Mouse (Mus musculus) ES-E14 (cell line): ENCODE data around the gene Slc6a2.

Experiments used
- CHD2 ChIP-seq: IDR thresholded peaks from 2 replicates; pipeline ENCODE4 v1.6.1; 2014; ENCODE audit warnings: mild to moderate bottlenecking, low read depth, low read length, inconsistent platforms
- HCFC1 ChIP-seq: IDR thresholded peaks from 2 replicates; pipeline ENCODE4 v1.6.1; 2012; ENCODE audit warnings: low read length, inconsistent platforms, borderline replicate concordance; ENCODE audit not compliant: insufficient read depth
- MAFK ChIP-seq: IDR thresholded peaks from 2 replicates; pipeline ENCODE4 v1.6.1; 2014; ENCODE audit warnings: mild to moderate bottlenecking, low read depth, low read length, inconsistent platforms; ENCODE audit not compliant: insufficient read depth
- ZC3H11A ChIP-seq: IDR thresholded peaks from 2 replicates; pipeline ENCODE4 v1.6.1; 2012; ENCODE audit warnings: low read depth, mild to moderate bottlenecking, inconsistent platforms, low read length, borderline replicate concordance
- ZNF384 ChIP-seq: IDR thresholded peaks from 2 replicates; pipeline ENCODE4 v1.6.1; 2012; ENCODE audit warnings: low read depth, low read length, inconsistent platforms

GRCm38 (mm10) chr8:92954044-92954443, 5.8 kb upstream of the Slc6a2 start:
- TF ChIP-seq CHD2 (no peak), HCFC1 (no peak), ZNF384 (no peak), MAFK (no peak), ZC3H11A (no peak)
